Mouse (Mus musculus) midbrain, embryonic 11.5 days (tissue): ENCODE data around the gene Rad54l2. TPM values are rescaled to one million over a fixed set of nuclear protein-coding genes. Genes with fewer than 3 reads are reported as not detected.

Experiments used
- ATAC-seq: fragments of 200-750 bp; cut with Nextera tagmentation; 2 replicates; pipeline ENCODE4 v1.8.0; 2017; ENCODE audit warnings: moderate TSS enrichment, moderate library complexity; ENCODE audit not compliant: low FRiP score
- DNase-seq: peaks from one replicate; pipeline ENCODE4 v3.0.0; 2015; ENCODE audit warnings: low spot score; ENCODE audit errors: missing footprints
- H3K27ac ChIP-seq: fragments of 300-500 bp; sonication (generic); 2 replicates; pipeline ENCODE4 v1.5.1; 2014; ENCODE audit warnings: low read depth, low read length
- H3K27me3 ChIP-seq: fragments of 300-500 bp; sonication (generic); 2 replicates; pipeline ENCODE4 v1.6.1; 2014; ENCODE audit warnings: mild to moderate bottlenecking, low read length, moderate library complexity, mixed read lengths; ENCODE audit not compliant: control insufficient read depth, insufficient read depth
- H3K36me3 ChIP-seq: fragments of 300-500 bp; sonication (generic); 2 replicates; pipeline ENCODE4 v1.6.1; 2014; ENCODE audit warnings: mild to moderate bottlenecking, low read length, moderate library complexity, mixed read lengths; ENCODE audit not compliant: control insufficient read depth, insufficient read depth
- H3K4me1 ChIP-seq: fragments of 300-500 bp; sonication (generic); 2 replicates; pipeline ENCODE4 v1.6.1; 2014; ENCODE audit warnings: low read length; ENCODE audit not compliant: control insufficient read depth, insufficient read depth
- H3K4me2 ChIP-seq: fragments of 300-500 bp; sonication (generic); 2 replicates; pipeline ENCODE4 v1.6.1; 2014; ENCODE audit warnings: mild to moderate bottlenecking, moderate library complexity
- H3K4me3 ChIP-seq: fragments of 300-500 bp; sonication (generic); 2 replicates; pipeline ENCODE4 v1.5.1; 2014; ENCODE audit warnings: low read depth, low read length
- H3K9ac ChIP-seq: fragments of 300-500 bp; sonication (generic); 2 replicates; pipeline ENCODE4 v1.6.1; 2014; ENCODE audit warnings: low read length
- H3K9me3 ChIP-seq: fragments of 300-500 bp; sonication (generic); 2 replicates; pipeline ENCODE4 v1.6.1; 2016; ENCODE audit warnings: low read length; ENCODE audit not compliant: control insufficient read depth
- WGBS: fragments of 180-500 bp; shearing (Covaris S2); extraction: QIAGEN DNeasy Blood & Tissue Kit; methylation state at CpG from one replicate; pipeline ENCODE4 v1.1.7; 2014; 5-methylcytosine and 5-hydroxymethylcytosine counted together
- polyA plus RNA-seq: library from polyadenylated mRNA; unstranded; fragments of >200 nt; fragmentation: Nextera tagmentation; extraction: Ambion mirVana; gene quantifications from 2 replicates; pipeline ENCODE4 v1.2.1, GENCODE M21; 2014

Gene Rad54l2
- polyA plus RNA-seq, 1 experiment from 2014 or later: 6.1 TPM

- no peak for ATAC-seq
- Histone ChIP-seq H3K9me3 (no peaks in the 10 kb centered on the region), H3K27ac (no peak overlapping the region), H3K36me3 (no peaks in the 10 kb centered on the region), H3K9ac (no peak overlapping the region), H3K4me1 (no peaks in the 10 kb centered on the region), H3K4me3 (no peak overlapping the region), H3K4me2 (no peak overlapping the region), H3K27me3 (no peaks in the 10 kb centered on the region)
- no peak for DNase-seq
- WGBS: 89% methylated on average over 3 of the region's 3 CpGs
Observed at GRCm38 (mm10) chr9:106770216-106770615, 18.8 kb downstream of the Rad54l2 start.

- H3K27ac ChIP-seq: no peak overlapping the region
- DNase-seq (no peak), ATAC-seq (no peak)
- no peak overlapping the region for H3K4me3 ChIP-seq
- H3K36me3 ChIP-seq: no peaks in the 10 kb centered on the region
- no peaks in the 10 kb centered on the region for H3K9me3 ChIP-seq
- no peak overlapping the region for H3K4me2 ChIP-seq
- no peak overlapping the region for H3K9ac ChIP-seq
- 96% methylated on average over 5 of the region's 5 CpGs for WGBS
- H3K27me3 ChIP-seq: no peaks in the 10 kb centered on the region
- H3K4me1 ChIP-seq: no peaks in the 10 kb centered on the region
Observed at GRCm38 (mm10) chr9:106769781-106770180, 19.2 kb downstream of the Rad54l2 start.

GRCm38 (mm10) chr9:106756421-106756820 is 32.6 kb downstream of the Rad54l2 start:
- H3K36me3 ChIP-seq: no peaks in the 10 kb centered on the region
- DNase-seq (no peak), ATAC-seq (no peak)
- no peaks in the 10 kb centered on the region for H3K9me3 ChIP-seq
- no peak overlapping the region for H3K27ac ChIP-seq
- no peaks in the 10 kb centered on the region for H3K27me3 ChIP-seq
- no peak overlapping the region for H3K4me2 ChIP-seq
- H3K4me3 ChIP-seq: no peak overlapping the region
- no peak overlapping the region for H3K9ac ChIP-seq
- H3K4me1 ChIP-seq: no peaks in the 10 kb centered on the region
- WGBS: 96% methylated on average over 9 of the region's 9 CpGs

GRCm38 (mm10) chr9:106755776-106756175 is 33.2 kb downstream of the Rad54l2 start:
- Histone ChIP-seq H3K9me3 (no peaks in the 10 kb centered on the region), H3K4me2 (no peak overlapping the region), H3K9ac (no peak overlapping the region), H3K36me3 (no peaks in the 10 kb centered on the region), H3K4me1 (no peaks in the 10 kb centered on the region), H3K4me3 (no peak overlapping the region), H3K27ac (no peak overlapping the region), H3K27me3 (no peaks in the 10 kb centered on the region)
- ATAC-seq (no peak), DNase-seq (no peak)
- WGBS: 93% methylated on average over 4 of the region's 4 CpGs

- no peak overlapping the region for H3K27ac ChIP-seq
- no peak overlapping the region for H3K9ac ChIP-seq
- H3K36me3 ChIP-seq: no peaks in the 10 kb centered on the region
- no peak overlapping the region for H3K4me3 ChIP-seq
- no peak overlapping the region for H3K4me2 ChIP-seq
- H3K4me1 ChIP-seq: no peaks in the 10 kb centered on the region
- no peak for DNase-seq
- H3K27me3 ChIP-seq: no peaks in the 10 kb centered on the region
- no peaks in the 10 kb centered on the region for H3K9me3 ChIP-seq
- no peak for ATAC-seq
- 95% methylated on average over 2 of the region's 2 CpGs for WGBS
Observed at GRCm38 (mm10) chr9:106754311-106754710, 34.7 kb downstream of the Rad54l2 start.

- H3K36me3 ChIP-seq: no peaks in the 10 kb centered on the region
- WGBS: 95% methylated on average over 5 of the region's 5 CpGs
Observed at GRCm38 (mm10) chr9:106752135-106752534, 36.9 kb downstream of the Rad54l2 start.

DNA sequence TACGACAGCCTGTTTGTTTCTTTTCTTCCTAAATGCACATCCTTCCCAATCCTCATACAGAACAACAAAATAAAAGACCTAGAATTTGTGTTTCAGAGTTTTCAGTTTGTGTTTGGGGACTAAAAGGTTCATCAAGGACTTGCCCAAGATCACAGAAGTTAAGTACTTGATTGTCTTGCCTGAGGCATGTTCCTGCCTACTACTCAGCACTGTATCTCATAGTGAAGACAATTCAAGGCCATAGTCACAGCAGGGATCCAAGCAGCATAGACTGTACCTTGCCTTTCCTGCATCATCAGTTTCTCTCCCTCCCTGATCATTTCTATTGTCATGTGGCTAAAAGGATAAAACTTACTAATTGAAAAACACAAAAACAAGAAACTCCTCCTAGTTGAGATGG is 49.0 kb downstream of the Rad54l2 start:
- Histone ChIP-seq H3K27ac (no peak overlapping the region), H3K4me2 (no peak overlapping the region), H3K4me1 (no peaks in the 10 kb centered on the region), H3K36me3 (no peaks in the 10 kb centered on the region), H3K9ac (no peak overlapping the region), H3K9me3 (no peaks in the 10 kb centered on the region), H3K27me3 (no peaks in the 10 kb centered on the region), H3K4me3 (no peak overlapping the region)
- ATAC-seq (no peak), DNase-seq (no peak)
- 89% methylated on average over 1 of the region's 1 CpGs for WGBS

More at GRCm38 (mm10) chr9:106752135-106752534, 36.9 kb downstream of the Rad54l2 start:
- Histone ChIP-seq H3K9me3 (no peaks in the 10 kb centered on the region), H3K4me2 (no peak overlapping the region), H3K9ac (no peak overlapping the region), H3K4me3 (no peak overlapping the region), H3K27ac (no peak overlapping the region), H3K27me3 (no peaks in the 10 kb centered on the region), H3K4me1 (no peaks in the 10 kb centered on the region)
- DNase-seq (no peak), ATAC-seq (no peak)

GRCm38 (mm10) chr9:106739056-106739455 is 49.9 kb downstream of the Rad54l2 start:
- WGBS: 94% methylated on average over 1 of the region's 1 CpGs
- Histone ChIP-seq H3K27ac (no peak overlapping the region), H3K36me3 (no peaks in the 10 kb centered on the region), H3K9ac (no peak overlapping the region), H3K4me3 (no peak overlapping the region), H3K27me3 (no peaks in the 10 kb centered on the region), H3K4me2 (no peak overlapping the region), H3K9me3 (no peaks in the 10 kb centered on the region), H3K4me1 (no peaks in the 10 kb centered on the region)
- no peak for ATAC-seq
- no peak for DNase-seq

DNA sequence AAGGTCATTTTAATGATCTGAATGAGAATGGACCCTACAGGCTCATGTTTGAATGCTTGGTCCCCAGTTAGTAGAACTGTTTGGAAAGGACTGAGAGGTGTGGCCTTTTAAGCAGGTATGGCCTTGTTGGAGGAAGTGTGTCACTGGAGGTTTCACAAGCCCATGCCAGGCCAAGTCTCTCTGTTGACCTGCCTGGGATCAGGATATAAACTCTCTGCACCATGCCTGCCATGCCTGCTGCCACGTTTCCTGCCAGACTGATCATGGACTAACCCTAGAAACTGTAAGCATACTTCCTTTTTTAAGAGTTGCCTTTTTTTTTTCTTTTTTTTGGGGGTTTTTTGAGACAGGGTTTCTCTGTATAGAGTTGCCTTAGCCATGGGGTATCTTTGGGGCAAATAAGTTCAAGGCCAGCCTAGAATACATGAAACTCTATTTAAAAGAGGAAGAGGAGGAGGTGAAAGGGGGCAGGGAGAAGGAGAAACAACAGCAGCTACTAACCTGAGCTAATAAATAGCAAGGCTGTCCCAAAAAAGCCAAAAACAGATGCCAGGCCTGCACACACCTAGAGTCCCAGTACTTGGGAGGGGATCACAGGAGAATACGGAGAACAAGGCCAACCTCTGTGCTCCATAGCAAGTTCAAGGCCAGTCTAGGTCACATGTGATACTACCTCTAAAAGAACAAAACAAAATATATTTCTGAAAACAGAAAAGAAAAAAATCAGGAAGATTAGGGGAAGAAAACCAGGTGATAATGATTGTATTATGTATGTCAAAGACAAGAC is 50.6 kb downstream of the Rad54l2 start:
- Histone ChIP-seq H3K4me1 (no peaks in the 10 kb centered on the region), H3K27ac (no peak overlapping the region), H3K9me3 (no peaks in the 10 kb centered on the region), H3K36me3 (no peaks in the 10 kb centered on the region), H3K27me3 (no peaks in the 10 kb centered on the region), H3K4me3 (no peak overlapping the region), H3K4me2 (no peak overlapping the region), H3K9ac (no peak overlapping the region)
- DNase-seq (no peak), ATAC-seq (no peak)
- 100% methylated on average over 2 of the region's 2 CpGs for WGBS
